Mouse (Mus musculus): Measurements from ENCODE around the gene Ttc21a.
A peak's percentile ranks its signal among the peaks of the same experiment; 100 is the strongest.

Gene Ttc21a

DNA sequence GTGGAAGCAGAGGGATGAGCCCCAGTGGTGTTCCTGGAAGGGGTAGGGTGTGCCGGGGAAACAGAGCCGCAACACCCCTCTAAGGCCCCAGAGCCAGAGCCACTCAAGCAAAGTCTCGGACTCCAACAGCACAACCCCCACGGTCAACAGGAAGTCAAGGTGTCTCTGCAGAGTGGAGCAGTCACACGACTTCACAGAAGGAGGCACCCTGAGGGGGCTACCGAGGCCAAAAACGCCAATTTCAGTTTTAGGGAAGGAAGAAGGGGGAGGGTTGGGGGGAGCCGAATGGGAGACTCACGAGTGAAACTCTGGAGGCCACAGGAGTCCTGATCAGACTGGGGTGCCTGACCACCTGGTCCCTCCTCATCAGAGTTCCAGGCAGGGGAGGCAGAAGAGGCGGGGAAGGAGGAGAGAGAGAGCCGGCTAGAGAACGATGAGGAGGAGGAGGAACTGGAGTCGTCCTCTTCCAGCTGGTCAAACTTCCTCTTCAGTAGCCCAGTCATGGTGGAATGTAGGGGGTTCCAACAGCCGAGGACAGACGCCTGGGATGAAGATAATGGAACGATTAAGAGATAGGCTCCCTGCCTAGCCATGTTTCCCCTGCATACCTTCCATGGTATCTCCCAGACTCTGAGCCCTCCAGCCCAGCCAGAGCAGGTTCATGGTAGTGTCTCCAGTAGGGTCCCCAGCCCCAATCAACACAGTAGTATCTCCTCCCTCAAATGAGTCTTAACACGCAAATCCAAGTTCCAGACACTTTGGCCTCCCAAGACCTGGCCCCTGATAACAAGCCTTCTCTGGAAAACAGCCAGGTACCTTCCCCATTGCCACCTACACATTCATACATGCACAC, 39.5 kb downstream of the Ttc21a start:
- no peak for DNase-seq

DNA sequence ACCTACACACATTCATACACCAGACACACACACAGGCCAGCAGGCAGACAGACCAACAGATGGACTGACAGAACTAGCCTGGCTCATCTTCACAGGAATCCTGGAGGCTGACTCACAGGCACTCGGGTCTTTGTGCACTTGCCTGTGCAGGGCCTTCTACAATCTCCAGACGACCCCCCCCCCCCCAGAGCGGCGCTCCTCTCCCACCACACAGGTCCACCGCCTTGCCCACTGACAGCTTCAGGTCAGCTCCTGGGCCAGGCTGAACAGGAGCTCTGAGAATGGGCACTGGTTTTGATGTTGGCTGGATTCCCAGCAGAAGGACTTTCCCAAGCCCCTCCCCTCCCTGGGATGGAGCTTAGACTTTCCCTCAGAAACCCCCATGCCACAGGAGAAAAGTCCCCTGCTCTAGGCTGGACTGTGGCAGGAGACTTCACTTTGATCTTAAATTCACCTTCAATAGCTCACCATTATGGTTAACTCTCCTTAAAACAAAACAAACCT, 40.2 kb downstream of the Ttc21a start:
- DNase-seq, result no peak

DNA sequence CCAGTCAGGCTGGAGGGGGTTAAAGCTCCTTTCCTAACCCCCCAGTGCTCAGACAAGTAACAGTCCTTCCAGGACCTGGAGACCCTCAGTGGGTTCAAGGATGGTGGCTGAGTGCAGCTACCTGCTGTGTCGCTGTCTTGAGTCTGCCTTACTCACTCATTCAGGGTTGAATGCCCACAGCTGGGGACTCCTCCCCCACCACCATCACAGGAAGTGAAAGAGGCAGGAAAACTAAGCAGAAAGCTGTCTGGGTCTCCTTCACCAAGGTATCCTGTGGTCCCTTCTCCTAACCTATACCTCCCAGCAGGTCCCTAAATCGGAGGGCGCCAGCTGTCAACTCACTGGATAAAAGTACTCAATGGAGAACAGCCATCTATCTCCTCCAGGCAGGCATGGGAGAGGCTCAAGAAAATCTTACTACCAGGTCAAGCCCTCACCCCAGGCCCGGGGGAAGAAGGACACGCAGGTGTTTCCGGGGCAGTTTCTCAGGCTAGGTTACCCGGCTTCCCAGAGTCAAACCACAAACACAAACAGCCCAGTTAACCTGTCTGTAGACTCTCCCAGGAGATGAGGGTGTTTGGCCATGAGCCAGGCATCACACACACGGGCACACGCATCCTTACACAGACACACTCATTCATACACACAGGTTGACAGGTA, 40.9 kb downstream of the Ttc21a start:
- no peak for DNase-seq

DNA sequence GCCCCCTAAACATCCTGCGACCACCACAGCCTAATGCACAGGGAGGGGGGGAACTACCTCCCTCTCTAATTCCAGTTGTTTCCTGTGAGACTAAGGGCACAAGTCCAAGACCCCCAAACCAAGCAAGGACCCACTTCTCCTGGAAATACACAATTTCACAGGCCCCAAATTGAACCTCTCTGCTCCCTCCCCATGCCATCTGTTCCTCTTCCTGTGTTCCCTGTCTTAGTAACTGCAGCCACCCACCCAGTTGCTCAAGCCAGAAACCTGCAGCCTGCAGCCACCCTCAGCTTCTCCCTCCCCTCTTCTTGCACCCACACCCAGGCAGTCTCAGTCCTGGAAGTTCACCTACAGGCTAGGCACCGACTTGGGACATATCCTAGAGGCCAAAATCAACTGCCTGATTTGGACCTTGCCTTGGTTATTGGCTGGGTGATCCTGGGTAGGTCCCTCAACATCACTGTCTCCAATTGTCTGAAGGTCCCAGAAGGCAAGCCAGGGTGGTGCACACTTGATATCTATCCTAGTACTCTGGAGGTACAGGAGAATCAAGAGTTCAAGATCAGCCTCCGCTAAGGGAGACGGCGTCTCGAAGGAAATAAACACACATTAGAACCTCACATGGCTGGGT, 41.5 kb downstream of the Ttc21a start:
- DNase-seq, result peak; percentile 59

DNA sequence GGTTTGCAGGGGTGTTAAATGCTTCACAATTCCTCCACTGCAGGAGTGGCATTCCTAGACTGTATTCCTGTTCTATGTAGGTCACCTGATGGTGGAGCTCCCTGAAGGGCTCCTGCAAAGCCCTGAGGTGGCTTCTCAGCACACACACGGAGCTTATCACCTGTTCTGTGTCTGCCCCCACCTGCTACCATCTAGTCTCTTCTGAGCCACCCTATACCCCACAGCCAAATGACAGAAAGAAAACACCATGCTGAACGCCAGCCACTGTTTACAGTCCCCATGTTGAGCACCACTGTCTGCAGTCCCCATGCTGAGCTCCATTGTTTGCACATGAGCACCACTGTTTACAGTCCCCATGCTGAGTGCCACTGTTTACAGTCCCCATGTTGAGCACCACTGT, 42.3 kb downstream of the Ttc21a start:
- DNase-seq, result peak; percentile 46

DNA sequence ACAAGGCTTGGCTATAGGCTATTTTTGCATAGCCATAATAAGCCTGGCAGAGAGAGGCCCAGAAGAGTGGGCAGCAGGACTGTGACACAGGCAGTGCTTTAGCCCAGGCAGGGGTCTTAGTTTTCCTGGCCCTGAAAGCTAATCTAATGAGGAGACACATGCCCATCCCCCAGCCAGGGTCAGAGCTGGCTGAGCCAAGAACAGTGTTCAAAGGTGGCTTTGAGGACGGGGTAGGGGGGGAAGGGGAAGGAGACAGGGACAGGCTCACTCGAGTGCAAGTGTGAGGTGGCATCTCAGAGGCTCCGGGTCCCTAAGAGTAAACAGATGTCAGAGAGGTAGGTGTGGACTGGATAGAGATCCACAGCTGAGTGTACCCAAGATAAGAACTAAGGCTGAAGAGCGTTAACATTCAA, 43.4 kb downstream of the Ttc21a start:
- peak; percentile 42 for DNase-seq

DNA sequence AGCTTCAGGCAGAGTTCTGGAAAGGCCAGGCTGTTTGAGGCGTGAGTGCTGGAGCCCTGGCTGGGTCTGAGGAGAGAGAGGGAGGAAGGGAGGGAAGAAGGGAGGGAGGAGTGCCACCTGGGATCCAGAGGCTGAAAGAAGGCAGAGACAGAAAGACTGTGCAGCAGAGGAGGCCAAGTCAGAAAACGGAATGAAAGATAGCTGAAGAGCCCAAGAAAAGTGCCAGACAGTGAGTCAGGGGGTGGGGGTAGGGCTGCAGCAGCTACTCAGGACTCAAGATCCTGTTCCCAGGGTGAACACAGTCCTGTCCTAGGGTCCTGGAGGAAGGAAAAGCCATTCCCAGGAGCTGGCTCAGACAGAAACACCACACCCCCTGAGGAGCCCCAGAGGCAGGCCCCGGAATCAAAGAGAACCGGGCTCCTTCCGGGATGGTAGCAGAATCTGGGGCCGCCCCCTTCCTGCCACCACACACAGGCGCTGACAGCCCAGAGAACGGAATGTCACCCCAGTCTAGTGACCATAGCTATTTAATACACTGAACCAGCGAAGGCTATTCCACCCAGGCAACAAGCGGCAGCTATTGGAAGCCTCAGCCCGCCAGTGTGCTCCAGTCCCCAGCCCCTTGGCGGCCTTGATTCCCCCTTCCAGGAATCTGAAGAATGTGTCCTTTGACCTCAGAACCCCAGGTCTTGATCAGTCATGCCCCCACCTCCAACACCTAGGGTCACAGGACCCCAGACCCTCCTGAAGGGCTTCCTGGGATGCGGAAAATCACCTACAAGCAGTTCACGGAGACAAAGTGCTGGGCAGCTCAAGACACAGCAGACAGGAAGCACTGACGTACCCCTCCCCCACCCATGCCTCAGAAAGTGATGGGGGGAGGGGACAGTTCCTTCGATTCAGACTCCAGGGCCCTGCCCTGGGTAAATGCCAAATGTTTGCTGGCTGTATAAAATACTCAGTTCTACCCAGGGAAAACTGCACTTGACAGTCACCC, 44.1 kb downstream of the Ttc21a start:
- peak; percentile 62 for DNase-seq

DNA sequence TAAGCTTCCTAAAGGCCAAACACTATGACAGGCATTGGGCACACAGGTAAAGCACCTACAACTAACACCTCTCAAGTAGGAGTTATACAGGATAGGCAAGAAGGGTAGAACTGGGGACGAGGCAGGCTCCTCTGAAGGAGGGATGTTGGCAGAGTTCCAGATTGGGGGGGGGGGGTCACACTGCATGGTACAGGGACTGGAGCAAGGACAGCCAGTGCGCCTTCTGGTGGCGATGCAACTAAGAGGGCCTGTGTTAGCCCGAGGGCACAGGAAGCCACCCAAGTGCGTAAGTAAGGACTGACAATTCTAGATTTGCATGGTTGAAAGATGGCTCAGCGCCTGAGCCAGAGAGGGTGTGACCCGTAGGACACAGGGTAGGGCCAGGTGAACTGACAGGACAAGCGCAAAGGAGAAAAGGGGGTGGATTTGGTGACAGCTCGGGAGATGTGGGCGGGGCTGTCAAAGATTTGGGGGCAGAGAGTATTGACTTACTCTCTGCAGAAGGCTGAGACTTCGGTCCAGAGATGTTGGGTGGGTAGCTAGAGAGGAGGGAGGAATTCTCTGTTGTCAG, 44.9 kb downstream of the Ttc21a start:
- DNase-seq, result peak; percentile 70

DNA sequence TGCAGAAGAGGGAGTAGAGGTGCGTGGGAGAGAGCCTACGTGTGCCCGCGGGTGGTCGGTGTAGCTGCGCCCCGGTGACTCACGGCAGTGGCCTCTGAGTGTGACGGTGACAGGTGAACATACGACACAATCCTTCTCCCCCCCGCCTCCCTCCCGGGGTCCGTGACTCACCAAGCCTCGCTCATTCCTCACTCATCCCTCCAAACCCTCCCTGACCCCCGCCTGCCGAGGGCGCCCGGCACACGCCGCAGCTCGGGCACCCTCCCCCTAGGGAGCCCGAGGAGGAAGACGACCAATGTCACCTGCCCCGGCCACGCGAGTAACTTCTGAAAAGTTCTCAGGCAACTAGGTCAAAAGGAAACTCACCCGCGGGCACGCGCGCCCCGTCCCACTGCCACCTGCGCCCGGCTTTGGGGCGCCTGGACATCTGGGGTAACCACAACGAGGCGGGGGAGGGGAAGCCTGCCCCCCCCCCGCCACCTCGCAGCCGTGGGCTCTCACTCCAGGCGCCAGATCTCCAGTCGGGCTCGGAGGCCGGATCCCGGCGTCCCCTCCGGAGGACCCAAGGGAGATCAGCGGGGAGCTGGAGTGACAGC, 45.6 kb downstream of the Ttc21a start:
- peak; percentile 61 for DNase-seq

DNA sequence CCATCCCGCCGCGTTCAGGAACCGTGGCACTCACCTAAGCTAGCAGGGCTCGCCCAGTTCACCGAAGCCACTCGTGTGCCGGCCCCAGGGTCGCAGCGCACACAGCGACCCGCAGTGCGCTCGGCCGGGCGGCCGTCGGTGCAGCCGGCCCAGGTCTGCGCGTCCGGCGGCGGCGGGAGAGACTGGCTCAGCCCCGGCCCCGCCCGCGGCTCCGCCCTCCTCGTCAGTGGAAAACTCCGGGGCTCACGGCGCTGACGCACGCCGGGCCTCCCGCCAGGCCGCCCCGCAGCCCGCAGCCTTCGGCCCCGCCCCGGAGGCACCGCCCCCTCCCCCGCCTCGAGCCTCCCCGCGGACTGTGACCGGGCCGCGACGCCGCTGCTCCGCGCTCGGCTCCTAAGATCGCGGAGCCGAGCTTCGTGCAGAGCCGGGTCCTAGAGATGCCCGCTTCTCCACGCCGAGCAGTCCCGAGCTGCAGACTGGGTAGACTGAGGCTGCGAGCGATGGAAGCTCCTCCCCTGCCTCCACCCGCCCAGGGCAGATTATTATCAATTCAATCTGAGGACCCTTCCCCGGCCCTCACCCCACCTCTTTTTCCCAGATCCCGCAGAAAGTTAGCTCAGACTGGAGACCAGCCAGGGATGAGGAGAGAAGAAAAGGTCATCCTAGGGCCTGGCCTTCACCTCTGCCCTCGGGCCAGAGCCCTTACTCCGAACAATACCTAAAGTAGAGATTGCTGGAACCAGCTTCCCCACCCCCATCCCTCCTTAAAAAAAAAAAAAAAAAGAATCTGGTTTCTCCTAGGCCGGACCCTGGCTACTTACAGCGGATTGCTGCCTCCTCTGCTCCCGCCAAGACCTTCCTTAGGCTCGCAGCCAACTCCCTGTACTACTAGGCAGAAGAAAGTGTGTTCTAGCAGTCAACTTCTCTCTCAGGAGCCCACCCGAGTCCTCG, 46.5 kb downstream of the Ttc21a start:
- peak; percentile 75 for DNase-seq

DNA sequence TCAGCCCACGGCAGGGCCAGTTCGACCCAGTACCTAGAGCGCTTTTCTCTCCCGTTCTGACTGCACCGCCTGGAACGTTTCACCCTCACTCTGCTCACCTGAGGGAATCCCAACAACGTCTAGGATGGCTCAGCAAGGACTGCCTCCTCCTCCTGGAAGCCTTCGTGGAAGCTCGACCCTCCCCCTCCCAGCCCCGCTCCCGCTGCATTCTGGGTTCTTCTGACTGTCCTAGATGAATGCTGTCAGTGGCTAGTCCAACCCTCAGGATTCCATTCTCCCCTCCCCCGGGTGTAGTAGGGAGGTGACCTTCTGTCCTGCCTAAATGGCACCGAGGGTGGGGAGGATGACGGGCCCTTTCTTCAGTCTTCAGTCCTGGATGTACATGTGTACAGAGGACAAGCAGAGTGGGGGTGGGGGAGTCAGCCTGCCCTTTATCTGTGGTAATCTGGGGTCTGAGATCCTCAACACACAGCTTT, 47.2 kb downstream of the Ttc21a start, which contains the start of gene Csrnp1:
Csrnp1 (minus strand) TSS at position 123 of the 476 bp plus-strand sequence.
- DNase-seq, result peak; percentile 54

DNA sequence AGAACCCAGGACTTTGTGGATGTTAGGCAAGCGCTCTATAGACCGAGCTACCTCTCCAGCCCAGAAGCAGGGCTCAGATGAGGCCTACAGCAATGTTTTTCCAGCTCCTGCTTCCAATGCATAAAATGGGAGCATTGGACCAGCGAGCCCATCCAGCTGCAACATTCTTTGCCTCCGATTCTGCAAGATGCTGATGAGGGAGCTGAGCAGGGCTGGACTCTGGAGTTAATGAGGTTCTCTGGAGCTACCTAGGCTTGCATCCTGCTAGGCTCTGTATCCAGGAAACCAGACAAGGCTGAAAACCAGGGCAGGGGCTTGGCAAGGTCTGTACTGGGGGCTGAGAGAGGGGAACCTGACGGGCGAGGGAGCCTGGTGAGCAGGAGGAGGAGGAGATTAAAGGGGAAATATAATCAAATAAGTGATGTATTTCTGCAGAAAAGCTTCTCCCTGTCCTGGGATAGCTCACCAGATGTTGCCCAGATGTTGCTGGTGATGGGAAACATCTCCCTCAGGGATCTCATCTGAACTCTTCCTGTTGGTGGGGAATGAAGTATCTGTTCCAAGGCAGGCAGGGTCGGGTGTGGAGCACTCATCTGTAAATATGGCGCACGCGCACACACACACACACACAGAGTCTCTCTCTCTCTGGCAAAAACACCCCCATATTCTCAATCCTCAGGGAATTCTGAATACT, 48.6 kb downstream of the Ttc21a start:
- DNase-seq, result no peak

DNA sequence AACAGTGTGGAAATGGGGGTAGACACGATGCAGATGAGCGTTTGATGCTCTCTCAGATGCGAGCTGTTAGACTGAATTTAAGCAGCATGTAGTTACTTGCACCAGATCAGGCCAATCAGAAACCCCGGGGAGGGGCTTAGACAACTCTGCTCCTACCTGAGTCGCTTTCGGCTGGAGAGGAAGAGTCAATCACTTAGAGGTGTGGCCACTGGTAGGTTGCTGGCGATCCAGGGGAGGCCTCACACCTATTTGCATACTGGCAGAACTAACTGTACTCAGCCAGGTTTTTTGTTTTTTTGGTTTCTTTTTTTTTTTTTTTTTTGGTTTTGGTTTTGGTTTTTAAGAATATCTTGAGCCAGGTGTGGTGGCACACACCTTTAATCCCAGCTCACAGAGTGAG, 50.9 kb downstream of the Ttc21a start:
- no peak for DNase-seq

DNA sequence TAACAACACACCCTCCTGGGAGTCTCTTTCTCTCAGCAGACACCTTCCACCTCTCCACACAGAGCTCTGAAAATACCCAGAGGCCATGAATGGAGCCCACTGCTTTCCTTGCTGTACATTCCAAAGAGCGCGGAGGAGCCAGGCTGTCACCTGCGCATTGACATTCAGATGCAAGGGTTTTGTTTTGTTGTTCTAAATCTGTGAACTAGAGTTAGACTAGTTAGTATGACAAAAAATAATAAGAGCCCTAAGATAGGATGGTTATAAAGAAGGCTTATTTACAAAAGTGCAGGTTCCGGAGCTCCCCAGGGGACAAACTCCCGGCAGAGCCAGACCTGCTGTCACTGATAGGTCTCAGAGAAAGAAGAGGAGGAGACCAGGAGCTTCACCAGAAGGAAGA, 53.9 kb downstream of the Ttc21a start:
- DNase-seq, result no peak

DNA sequence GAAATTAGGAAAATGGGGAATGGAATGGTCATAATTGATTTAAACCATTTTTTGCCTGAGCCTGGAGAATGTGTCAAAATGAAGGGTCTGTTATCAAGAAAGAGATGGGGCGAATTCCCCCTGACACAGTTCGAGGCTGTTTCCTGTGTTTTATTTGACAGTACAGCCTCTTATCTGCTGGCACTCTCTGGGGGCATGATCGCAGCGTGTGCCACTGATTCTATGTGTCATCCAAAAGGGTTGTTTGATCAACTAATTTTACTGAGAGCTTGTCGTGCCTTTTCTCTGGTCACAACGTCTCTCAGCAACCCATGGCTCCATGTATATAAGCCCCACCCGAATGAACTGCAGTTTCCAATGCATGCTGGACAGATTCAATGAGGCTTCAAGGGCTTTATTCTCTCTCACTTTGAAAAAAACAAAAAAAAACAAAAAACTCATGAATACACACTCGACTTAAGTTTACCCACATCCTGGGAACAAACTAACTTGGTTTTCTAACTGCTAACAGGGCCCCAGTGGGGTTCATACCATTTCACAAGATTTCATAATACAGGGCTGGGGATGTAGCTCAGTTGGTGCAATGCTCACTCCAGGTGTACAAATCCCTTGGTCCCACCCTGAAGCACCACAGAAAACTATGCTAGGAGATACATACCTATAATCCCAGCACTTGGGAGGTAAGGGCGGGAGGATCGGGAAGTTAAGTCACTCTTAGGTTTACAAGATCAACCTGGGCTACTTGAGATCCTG, 55.9 kb downstream of the Ttc21a start:
- DNase-seq, result no peak

DNA sequence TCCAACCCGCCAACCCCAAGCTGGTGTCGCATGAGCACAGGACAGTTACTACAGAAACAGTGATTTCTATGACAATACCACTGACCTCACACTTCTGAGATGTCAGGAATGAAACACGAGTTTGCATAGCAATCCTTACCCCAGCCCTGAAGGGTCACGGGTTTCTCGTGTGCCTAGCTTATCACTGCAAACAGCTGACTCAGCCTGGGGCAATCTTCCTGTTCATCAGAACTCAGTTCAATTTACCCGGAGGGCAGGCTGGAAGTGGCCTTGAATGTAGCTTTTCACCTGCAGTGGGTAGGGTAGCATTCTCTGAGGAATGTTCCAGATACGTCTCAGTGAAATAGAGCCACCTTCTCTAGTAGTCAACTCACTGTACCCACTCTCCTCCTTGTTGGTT, 56.8 kb downstream of the Ttc21a start:
- DNase-seq, result no peak

DNA sequence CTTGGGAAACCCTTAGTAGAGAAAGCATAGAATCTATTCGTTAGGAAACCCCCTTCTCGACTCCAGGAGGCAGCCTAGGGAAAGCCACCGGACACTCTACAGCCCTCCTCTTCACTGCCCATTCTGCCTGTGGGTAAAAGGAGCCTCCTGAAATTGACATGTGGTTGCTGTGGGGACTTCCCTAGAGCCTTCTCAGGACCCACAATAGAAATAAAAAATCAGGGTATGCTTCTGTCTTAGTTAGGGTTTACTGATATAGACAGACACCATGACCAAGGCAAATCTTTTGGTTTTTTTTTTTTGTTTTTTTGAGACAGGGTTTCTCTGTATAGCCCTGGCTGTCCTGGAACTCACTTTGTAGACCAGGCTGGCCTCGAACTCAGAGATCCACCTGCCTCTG, 58.7 kb downstream of the Ttc21a start:
- DNase-seq, result no peak

DNA sequence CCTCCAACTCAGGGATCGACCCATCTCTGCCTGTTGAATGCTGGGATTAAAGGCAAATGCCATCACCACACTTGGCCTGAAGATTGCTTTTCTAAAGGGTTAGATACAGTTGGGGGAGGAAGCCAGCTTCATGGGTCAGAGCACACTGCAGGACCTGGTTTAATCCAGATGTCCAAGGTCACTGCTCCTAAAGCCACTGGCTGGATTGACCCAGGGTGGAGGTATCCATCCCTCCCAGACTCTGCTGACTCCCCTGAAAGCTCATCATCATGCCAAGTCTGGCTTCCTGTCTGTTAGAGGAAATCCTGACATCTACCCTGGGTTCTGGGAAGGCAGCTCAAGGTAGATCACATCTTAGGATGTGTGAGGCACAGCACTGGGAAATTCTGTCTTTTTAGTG, 61.4 kb downstream of the Ttc21a start:
- DNase-seq, result no peak

DNA sequence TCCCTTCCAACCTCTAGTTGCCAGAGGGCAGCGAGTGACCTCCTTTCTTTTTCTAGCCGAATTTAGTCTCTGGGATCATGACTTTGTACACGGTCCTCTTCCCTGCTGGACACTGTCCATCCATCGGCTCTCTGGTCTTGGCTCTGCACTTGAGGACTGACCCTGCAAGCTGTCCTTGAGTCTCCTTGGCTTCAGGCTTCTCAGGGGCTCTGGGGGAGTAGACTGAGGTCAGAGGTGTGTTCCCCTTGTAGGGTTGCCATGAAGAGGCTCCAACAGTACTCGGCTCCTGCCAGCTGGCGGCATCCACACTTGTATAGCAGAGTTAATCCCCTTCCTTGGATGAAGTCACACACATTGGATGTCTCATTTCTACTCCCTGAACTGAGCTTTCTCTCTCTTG, 62.2 kb downstream of the Ttc21a start:
- no peak for DNase-seq
